Mouse (Mus musculus) forebrain, embryonic 16.5 days (tissue): ENCODE data around the gene Plxdc1. TPM values are rescaled to one million over a fixed set of nuclear protein-coding genes. Genes with fewer than 3 reads are reported as not detected.

ENCODE experiments used
- ATAC-seq: fragments of 200-750 bp; cut with Nextera tagmentation; 2 replicates; pipeline ENCODE4 v1.8.0; 2017; ENCODE audit warnings: mild to moderate bottlenecking, moderate library complexity
- H3K27ac ChIP-seq: fragments of 300-500 bp; sonication (generic); 2 replicates; pipeline ENCODE4 v1.5.1; 2014; ENCODE audit warnings: low read length, control low read depth
- H3K27me3 ChIP-seq: fragments of 300-500 bp; sonication (generic); replicated peaks from 2 replicates; pipeline ENCODE4 v1.6.1; 2014; ENCODE audit warnings: low read length; ENCODE audit not compliant: control insufficient read depth, insufficient read depth
- H3K36me3 ChIP-seq: fragments of 300-500 bp; sonication (generic); 2 replicates; pipeline ENCODE4 v1.6.1; 2014; ENCODE audit not compliant: control insufficient read depth, insufficient read depth
- H3K4me1 ChIP-seq: fragments of 300-500 bp; sonication (generic); replicated peaks from 2 replicates; pipeline ENCODE4 v1.6.1; 2014; ENCODE audit warnings: low read length; ENCODE audit not compliant: control insufficient read depth, insufficient read depth
- H3K4me2 ChIP-seq: fragments of 300-500 bp; sonication (generic); 2 replicates; pipeline ENCODE4 v1.6.1; 2014; ENCODE audit warnings: mild to moderate bottlenecking, low read length, control low read depth
- H3K4me3 ChIP-seq: fragments of 300-500 bp; sonication (generic); replicated peaks from 2 replicates; pipeline ENCODE4 v1.5.1; 2014; ENCODE audit warnings: mild to moderate bottlenecking, low read length, control low read depth
- H3K9ac ChIP-seq: fragments of 300-500 bp; sonication (generic); replicated peaks from 2 replicates; pipeline ENCODE4 v1.6.1; 2014; ENCODE audit warnings: low read depth, low read length, control low read depth
- H3K9me3 ChIP-seq: fragments of 300-500 bp; sonication (generic); 2 replicates; pipeline ENCODE4 v1.6.1; 2016; ENCODE audit warnings: low read length; ENCODE audit not compliant: control insufficient read depth
- WGBS: fragments of 180-500 bp; shearing (Covaris S2); extraction: QIAGEN DNeasy Blood & Tissue Kit; methylation state at CpG from one replicate; pipeline ENCODE4 v1.1.7; 2014; 5-methylcytosine and 5-hydroxymethylcytosine counted together
- polyA plus RNA-seq: library from polyadenylated mRNA; unstranded; fragments of >200 nt; fragmentation: Nextera tagmentation; extraction: Ambion mirVana; gene quantifications from 2 replicates; pipeline ENCODE4 v1.2.1, GENCODE M21; 2015

The Plxdc1 gene
- polyA plus RNA-seq, 1 experiment from 2014 or later = 0.96 TPM

DNA sequence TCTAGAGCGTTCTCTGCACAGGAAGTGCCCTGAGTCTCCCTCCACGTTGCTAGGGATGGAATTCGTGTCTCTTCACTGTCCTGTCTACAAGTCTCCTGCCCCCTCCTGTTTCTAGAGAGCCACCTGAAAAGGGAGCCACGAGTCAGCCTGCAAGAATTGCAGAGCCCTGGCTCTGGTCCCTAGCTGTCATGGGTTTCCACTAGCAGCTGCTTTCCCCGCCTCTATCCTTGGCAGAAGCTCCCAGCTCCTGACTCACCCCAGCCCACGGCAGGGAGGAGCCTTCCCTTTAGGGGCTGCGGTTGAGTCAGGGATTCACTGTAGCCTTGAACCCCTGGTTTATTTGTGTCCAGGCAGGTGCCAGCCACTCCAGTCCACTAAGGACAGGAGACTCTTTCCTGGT, 15.0 kb downstream of the Plxdc1 start:
- Histone ChIP-seq H3K4me2 (no peak overlapping the region), H3K9me3 (no peaks in the 10 kb centered on the region), H3K4me1 (peaks cover 14% of the 10 kb centered on the region), H3K4me3 (no peak overlapping the region), H3K36me3 (no peaks in the 10 kb centered on the region), H3K27ac (no peak overlapping the region), H3K27me3 (no peaks in the 10 kb centered on the region), H3K9ac (no peak overlapping the region)
- WGBS = 25% methylated on average over 7 of the region's 7 CpGs
- no peak for ATAC-seq

DNA sequence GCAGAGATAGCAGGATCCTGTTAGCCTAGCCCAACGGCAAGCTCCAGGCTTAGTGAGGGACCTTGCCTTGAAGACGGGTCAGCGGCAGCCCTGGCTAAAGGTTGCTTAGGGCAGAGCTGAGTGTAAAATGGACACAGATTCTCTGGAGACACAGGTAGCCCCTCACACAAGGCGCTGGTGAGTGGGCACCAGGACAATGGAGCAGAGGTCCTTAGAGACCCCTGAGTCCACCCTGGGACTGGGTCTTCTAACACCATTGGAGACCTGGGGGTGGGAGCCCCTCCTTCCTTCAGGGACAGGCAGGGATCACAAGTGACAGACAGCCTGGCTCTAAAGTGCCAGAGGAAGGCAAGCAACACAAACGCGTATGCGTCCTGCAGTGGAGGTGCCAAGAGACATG, 15.5 kb downstream of the Plxdc1 start:
- no peak overlapping the region for H3K4me3 ChIP-seq
- H3K9me3 ChIP-seq = no peaks in the 10 kb centered on the region
- no peaks in the 10 kb centered on the region for H3K36me3 ChIP-seq
- peaks cover 14% of the 10 kb centered on the region for H3K4me1 ChIP-seq
- ATAC-seq = no peak
- no peak overlapping the region for H3K27ac ChIP-seq
- WGBS = 81% methylated on average over 7 of the region's 7 CpGs
- no peaks in the 10 kb centered on the region for H3K27me3 ChIP-seq
- H3K4me2 ChIP-seq = no peak overlapping the region
- no peak overlapping the region for H3K9ac ChIP-seq

GRCm38 (mm10) chr11:97968385-97968784, 17.9 kb downstream of the Plxdc1 start:
- Histone ChIP-seq H3K27ac (no peak overlapping the region), H3K27me3 (no peaks in the 10 kb centered on the region), H3K4me2 (no peak overlapping the region), H3K36me3 (no peaks in the 10 kb centered on the region), H3K9me3 (no peaks in the 10 kb centered on the region), H3K4me1 (peaks cover 14% of the 10 kb centered on the region), H3K9ac (no peak overlapping the region), H3K4me3 (no peak overlapping the region)
- WGBS = 81% methylated on average over 5 of the region's 5 CpGs
- no peak for ATAC-seq

GRCm38 (mm10) chr11:97967114-97967513, 19.1 kb downstream of the Plxdc1 start:
- H3K9ac ChIP-seq = no peak overlapping the region
- H3K4me3 ChIP-seq = no peak overlapping the region
- no peaks in the 10 kb centered on the region for H3K27me3 ChIP-seq
- peaks cover 14% of the 10 kb centered on the region for H3K4me1 ChIP-seq
- WGBS = 18% methylated on average over 2 of the region's 2 CpGs
- no peaks in the 10 kb centered on the region for H3K36me3 ChIP-seq
- no peak overlapping the region for H3K27ac ChIP-seq
- H3K9me3 ChIP-seq = no peaks in the 10 kb centered on the region
- no peak for ATAC-seq
- 0 out of 2 replicates have a peak overlapping the region, but pooled peaks have one; percentile 5 for H3K4me2 ChIP-seq

DNA sequence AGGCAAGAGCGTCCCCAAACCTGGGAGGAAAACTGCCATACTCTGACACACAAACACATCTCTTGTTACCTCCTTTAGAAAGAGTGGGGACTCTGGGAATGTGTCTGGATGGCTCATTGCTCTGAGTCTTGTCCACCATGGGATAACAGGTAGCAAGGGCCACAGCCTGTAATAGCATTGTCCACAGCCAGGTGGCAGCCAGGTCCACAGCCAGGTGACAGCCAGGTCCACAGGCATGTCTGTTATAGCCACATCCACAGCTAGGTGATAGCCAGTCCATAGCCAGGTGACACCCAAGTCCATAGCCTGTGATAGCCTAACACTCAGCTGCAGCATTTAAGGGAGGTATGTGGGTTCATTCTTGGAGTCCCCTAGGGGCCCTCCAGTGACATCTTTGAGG, 25.3 kb downstream of the Plxdc1 start:
- 80% methylated on average over 1 of the region's 1 CpGs for WGBS
- H3K4me3 ChIP-seq = no peak overlapping the region
- no peaks in the 10 kb centered on the region for H3K9me3 ChIP-seq
- no peak overlapping the region for H3K4me2 ChIP-seq
- no peaks in the 10 kb centered on the region for H3K27me3 ChIP-seq
- no peak overlapping the region for H3K9ac ChIP-seq
- ATAC-seq = no peak
- H3K36me3 ChIP-seq = no peaks in the 10 kb centered on the region
- H3K27ac ChIP-seq = no peak overlapping the region
- H3K4me1 ChIP-seq = peaks cover 4% of the 10 kb centered on the region

DNA sequence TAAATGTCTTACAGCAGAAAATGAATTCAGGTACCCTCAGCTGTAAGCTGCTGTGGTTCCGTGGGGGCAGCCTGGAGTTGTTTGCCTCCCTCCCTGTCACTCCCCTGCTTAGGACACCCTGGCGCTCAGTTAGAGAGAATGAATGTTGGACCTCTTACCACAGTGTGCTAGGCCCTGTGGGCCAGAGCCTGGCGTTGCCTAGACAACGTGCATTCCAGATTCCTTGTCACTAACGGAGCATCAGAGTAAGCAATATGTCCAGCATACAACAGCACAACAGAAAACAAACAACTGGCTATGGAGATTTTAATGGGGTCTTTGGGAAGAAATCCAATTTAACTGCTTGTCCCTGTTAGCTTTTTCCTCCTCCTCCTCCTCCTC, 27.0 kb downstream of the Plxdc1 start:
- Histone ChIP-seq H3K27me3 (no peaks in the 10 kb centered on the region), H3K9ac (no peak overlapping the region), H3K4me2 (no peak overlapping the region), H3K27ac (no peak overlapping the region), H3K36me3 (no peaks in the 10 kb centered on the region), H3K4me1 (peaks cover 4% of the 10 kb centered on the region), H3K9me3 (no peaks in the 10 kb centered on the region), H3K4me3 (no peak overlapping the region)
- ATAC-seq = no peak; the same call in 1 of the 2 replicates
- 37% methylated on average over 5 of the region's 5 CpGs for WGBS

GRCm38 (mm10) chr11:97958641-97959299, 27.5 kb downstream of the Plxdc1 start:
- Histone ChIP-seq H3K4me3 (no peak overlapping the region), H3K4me2 (no peak overlapping the region), H3K9me3 (no peaks in the 10 kb centered on the region), H3K27ac (no peak overlapping the region), H3K4me1 (peaks cover 4% of the 10 kb centered on the region), H3K9ac (no peak overlapping the region), H3K36me3 (no peaks in the 10 kb centered on the region), H3K27me3 (no peaks in the 10 kb centered on the region)
- 85% methylated on average over 7 of the region's 7 CpGs for WGBS
- ATAC-seq = no peak

DNA sequence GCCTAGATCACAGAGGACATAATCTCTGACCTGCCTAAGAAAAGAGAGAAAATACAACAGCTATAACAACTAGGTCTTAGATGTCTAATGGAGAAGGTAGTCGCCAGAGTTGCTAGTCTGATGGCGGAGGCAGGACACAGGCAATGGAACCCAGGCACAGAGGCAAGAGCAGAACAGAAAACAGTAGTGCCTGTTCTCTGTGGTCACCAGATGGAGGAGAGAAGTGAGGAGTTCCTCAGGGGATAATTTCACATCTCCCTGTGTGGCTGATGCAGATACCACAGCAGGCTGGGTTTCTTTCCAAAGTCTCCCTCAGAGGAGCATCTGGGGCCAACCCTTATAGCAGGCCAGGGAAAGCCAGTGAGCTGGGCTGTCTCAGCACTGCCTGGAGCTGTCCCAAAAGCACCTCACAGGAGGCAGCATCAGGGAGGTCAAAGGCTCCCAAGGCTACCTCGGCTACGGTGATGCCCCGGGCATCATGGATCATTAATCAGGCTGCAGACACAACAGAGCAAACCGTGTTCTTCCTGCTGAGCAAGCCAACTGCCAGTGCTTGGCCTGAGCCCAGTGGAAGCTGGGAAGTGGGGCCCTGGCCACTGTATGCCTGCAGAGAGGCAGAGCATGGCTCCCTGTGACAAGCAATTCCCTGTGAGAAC, 29.2 kb downstream of the Plxdc1 start:
- Histone ChIP-seq H3K27ac (no peak overlapping the region), H3K4me3 (no peak overlapping the region), H3K9ac (no peak overlapping the region), H3K4me2 (no peak overlapping the region), H3K36me3 (no peaks in the 10 kb centered on the region), H3K9me3 (no peaks in the 10 kb centered on the region), H3K4me1 (peaks cover 4% of the 10 kb centered on the region), H3K27me3 (no peaks in the 10 kb centered on the region)
- 80% methylated on average over 6 of the region's 6 CpGs for WGBS
- ATAC-seq = no peak

GRCm38 (mm10) chr11:97955915-97956314, 30.3 kb downstream of the Plxdc1 start:
- no peaks in the 10 kb centered on the region for H3K27me3 ChIP-seq
- WGBS = 30% methylated on average over 4 of the region's 4 CpGs
- no peak overlapping the region for H3K27ac ChIP-seq
- H3K4me3 ChIP-seq = no peak overlapping the region
- no peak for ATAC-seq
- H3K4me2 ChIP-seq = no peak overlapping the region
- peaks cover 4% of the 10 kb centered on the region for H3K4me1 ChIP-seq
- H3K9ac ChIP-seq = no peak overlapping the region
- no peaks in the 10 kb centered on the region for H3K36me3 ChIP-seq
- no peaks in the 10 kb centered on the region for H3K9me3 ChIP-seq
